Mouse (Mus musculus): ENCODE results near the gene Dlgap1.

Dlgap1 gene

GRCm38 (mm10) chr17:70347403-70347802 is 378.5 kb downstream of the Dlgap1 start:
- DNase-seq = no peak

DNA sequence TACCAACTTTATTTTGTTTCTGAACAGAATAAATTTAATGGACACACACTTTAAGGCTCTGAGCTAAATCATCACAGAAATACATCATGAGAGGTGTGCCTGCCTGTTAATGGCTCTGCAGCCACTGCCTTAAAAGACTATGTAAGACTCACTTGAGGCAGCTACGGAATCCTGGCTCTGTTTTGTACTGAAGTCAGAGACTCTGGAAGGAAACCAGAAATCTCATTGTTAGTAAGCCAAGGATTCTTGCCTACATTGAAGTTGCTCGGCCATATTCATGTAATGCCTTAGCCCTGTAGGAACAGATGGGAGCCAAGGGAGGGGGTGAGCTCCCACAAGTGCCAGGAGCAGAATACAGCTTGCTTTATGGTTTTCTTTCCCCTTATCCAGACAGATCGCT is 394.7 kb downstream of the Dlgap1 start:
- DNase-seq = no peak

DNA sequence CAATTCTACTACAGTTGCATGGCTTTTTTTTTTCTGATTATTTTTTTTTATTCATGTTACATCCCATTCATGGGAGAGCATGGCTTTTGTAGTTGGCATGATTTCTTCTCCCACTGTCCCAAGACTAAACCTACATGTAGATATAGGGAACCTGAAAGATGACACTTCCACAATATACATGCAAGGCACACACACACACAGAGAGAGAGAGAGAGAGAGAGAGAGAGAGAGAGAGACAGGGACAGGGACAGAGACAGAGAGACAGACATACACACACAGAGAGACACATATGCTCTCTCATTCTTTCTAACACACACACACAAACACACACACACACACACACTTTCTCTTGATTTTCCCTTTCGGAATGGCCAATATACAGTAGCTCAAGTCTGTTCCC is 395.1 kb downstream of the Dlgap1 start:
- DNase-seq = no peak

DNA sequence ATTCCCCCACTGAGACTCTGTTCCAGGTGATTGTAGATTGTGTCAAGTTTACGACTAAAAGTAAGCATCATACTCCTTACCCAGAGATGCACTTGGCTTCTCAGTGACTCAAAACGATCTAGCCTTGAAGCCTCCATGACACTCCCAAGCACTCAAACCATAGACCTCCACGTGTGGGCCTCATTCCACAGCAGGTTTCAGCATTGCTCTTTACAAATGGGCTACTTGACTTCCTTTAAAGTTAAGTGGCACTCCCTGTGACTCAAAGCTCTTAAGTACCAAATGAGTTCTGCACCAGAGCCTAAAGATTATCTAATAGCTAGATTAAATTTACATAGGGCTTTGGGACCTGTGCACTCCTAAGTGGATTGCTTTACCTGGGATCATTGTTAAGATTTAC is 400.3 kb downstream of the Dlgap1 start:
- peak in 1 of 2 experiments; percentile 4 for DNase-seq

DNA sequence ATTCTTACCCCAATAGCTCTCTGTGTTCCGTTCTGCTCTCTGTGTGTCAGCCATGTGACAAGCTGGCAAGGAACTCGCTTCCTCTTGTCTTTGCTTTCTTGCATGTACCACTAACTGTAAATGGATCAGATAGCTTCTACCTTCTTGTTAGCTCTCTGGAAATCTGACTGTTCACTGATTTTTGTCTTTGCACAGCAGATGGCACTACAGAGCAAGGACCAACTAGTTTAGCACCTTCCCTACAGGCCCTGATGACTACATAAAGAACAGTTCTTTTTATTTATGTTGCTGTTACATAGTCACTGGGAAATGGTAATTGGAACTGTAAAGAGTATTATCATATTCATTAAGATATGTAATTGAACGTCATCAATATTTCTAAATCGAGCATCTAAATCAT is 408.1 kb downstream of the Dlgap1 start:
- peak in 1 of 2 experiments; percentile 11 for DNase-seq

DNA sequence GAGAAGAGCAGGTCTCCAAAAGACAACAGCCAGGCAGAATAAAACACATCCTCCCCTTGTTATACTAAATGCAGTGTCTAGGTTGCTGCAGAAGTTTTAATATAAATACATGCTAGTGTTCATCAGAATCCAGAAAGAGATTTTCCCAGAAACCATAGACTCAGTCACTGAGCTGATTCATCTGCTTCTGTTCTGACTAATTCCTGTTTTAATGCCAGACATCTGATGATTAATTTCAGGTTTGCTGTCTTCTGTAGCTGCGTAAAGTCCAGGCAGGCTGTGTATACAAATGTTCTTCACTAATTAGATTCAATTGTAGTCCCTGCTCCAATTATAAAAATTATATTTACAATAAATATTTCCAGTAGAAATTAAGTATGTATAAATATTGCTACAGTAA is 419.6 kb downstream of the Dlgap1 start:
- DNase-seq = no peak

DNA sequence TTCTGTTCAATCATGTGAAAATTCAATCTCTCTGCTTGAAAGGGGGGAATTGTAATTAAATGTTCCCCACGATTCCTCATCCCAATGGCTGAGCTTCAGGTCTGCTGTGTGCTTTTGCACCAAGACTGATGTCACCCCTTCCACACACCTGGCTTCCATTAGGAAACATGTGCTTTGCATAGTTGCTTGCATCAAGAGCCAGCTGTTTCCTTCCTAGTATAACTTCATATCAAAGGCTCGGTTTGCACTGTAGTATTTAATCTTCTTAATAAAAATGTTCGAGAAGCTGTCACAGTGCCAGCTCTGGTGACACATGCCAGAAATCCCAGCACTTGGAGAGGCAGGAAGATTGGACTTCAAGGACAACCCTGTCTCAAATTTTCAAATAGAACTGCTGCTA is 428.3 kb downstream of the Dlgap1 start:
- peak; percentile 37 to 50 for DNase-seq

GRCm38 (mm10) chr17:70397708-70398107 is 428.8 kb downstream of the Dlgap1 start:
- no peak for DNase-seq

- no peak for DNase-seq
Observed at GRCm38 (mm10) chr17:70401909-70402308, 433.0 kb downstream of the Dlgap1 start.

DNA sequence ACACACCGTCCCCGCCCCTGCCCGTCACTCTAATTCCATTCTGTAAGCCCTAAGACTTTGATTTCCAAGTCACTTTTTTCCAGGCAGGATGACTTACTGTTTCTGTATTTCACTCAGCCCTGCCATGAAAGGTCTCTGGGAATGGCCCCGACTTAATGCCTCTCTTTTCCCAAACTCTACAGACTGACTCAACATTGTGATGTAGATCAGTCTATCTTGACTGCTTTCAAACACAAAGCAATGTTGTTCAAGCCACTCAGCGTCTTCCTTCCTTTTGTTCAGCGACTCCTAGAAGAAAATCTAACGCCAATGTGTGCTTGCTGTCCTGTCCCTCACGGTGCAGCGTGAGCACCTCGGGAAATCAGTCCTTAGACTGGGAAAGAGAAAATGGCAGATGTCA is 434.9 kb downstream of the Dlgap1 start:
- no peak for DNase-seq

DNA sequence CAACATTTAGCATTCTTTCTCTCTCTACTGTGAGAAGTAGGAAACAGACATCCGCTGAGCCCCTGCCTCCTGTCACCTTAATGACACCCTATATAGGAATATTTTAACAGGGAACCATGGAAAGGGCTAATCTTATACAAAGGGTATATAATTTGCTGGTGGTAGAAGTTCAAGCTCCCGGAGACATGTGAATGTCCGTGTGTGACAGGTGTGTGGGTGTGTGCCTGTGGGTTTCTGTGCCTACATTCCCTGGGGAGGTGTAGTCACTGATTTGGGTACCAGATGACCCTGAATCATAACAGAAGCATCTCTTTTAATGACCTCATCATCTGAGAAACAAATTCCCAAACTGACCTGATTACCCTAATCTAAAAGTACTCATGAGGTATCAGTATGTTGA is 445.3 kb downstream of the Dlgap1 start:
- no peak for DNase-seq

DNA sequence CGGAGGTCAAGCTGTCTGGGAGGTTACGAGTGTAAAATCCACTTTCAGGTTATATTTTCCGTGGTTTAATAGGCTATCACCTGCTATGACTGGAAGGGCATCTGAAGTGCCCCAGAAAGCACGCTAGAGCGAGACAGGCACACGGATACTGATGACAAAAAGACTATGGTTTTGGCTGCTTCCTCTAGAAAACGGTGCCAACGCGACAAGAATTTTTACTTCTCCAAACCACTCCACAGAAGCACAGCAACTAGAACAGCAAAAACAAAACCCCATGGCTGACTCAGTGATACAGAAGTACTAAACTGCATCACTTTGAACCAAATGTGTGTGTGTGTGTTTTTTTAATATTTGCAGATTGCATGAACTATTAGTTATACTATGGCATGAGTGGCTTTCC is 459.0 kb downstream of the Dlgap1 start:
- no peak for DNase-seq

DNA sequence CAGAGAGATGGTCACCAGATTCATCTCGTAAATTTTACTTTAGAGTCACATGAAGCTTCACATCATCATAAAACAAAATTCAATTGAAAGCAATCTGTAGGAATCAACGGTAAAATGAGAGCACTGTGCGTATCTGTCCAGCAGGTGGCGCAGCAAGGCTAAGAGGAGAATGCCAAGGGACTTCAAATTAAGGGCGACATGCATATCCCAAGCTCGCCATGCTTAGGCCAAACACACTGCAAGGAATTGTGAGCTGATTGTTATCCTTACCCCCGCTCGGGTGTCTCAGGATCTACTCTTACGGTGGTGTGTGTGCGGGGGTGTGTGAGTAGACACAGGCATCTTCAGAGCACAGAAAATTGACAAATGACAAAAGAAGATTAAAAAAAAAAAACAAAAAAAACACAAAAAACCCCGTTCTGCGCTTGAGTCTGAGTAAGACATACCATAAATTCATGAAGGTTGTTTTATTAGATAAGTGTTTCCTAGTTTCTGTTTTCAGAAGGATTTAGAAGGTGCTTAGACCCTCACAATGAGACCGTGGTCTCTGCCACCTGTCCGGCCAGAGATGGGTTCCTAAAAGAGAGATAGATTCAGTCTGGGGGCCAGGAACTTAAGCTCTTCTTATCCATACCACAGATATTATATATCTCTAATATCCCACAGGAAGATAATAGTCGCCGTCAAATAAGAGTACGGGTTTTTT is 461.0 kb downstream of the Dlgap1 start:
- DNase-seq = peak; percentile 34 to 58

DNA sequence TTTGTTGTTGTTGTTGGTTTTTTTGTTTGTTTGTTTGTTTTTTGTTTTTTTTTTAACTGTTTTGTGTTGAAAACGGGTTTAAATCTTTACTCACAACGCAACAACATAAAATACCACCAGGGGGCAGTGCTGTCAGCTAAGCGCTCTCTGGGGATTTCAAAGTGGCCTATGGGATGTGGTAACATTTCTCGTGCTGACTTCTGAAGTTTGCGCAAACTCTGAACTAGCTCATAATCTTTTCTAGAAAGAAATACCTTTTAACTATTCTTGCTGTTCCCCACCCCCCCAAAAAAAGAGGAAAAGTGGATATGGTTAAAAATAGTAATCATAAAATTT is 461.5 kb downstream of the Dlgap1 start:
- DNase-seq = peak in 1 of 2 experiments; percentile 35

GRCm38 (mm10) chr17:70432834-70433233 is 464.0 kb downstream of the Dlgap1 start:
- DNase-seq = no peak

- no peak for DNase-seq
Observed at GRCm38 (mm10) chr17:70434549-70434948, 465.7 kb downstream of the Dlgap1 start.

- DNase-seq = no peak
Observed at GRCm38 (mm10) chr17:70435612-70436011, 466.7 kb downstream of the Dlgap1 start.

DNA sequence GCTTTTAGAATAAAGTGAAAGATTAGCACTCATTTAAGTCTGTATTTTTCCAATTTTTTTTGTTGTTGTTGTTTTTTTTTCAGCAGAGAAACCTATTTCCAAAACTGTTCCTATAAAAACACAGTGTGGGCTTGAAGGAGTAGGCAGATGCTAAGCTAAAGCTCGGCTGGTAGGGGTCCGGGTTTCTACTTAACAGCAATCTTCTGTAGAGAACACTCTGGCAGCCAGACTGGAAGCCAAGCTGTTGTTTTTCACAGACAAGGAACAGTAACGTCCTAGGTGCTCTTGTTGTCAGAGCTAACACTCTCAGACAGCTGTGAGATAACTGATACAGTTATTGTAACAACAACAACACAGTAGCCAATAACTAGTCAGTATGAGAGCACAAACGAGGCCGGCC is 468.4 kb downstream of the Dlgap1 start:
- no peak for DNase-seq

DNA sequence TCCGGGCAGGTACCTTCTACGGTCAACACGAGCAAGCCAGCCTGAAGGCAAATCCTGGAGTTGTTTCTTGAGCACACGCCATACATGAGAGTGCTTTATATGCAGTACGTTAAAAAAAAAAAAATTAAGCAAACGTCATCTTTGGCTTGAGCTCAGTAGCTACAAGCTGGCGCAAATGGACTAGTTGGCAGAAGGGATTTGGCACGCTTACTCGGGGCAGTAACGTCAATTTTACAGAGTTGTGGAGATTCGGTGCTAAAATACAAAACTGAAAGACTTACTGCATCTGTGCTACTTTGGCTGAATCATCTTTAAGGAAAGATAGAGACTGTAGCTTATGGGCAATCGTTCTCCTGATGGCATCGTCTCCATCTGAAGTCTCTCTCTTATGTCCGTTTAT is 474.1 kb downstream of the Dlgap1 start:
- DNase-seq = no peak

GRCm38 (mm10) chr17:70446451-70446850 is 477.6 kb downstream of the Dlgap1 start:
- DNase-seq = no peak

DNA sequence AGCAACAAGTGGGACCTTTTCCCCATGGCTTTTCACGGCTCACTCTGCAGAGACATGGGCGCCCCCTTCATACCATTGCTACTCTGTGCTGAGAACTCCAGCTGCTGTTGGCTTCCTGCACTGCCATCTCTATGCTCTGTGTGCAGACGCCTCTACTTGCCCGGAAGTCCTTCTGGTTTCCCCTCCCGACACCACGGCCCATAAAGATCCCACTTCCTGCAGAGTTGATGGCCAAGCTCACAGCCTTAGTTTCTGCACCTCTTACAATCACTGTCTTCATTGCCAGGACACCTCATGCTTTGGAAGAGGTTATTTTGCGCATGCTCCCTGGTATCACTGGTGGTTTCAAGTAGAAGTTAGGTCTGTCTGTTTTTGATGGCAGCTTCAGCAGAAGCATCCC is 486.2 kb downstream of the Dlgap1 start:
- DNase-seq = no peak

- DNase-seq = no peak
Observed at GRCm38 (mm10) chr17:70457103-70457502, 488.2 kb downstream of the Dlgap1 start.

- DNase-seq = no peak
Observed at GRCm38 (mm10) chr17:70462231-70462630, 493.4 kb downstream of the Dlgap1 start.

DNA sequence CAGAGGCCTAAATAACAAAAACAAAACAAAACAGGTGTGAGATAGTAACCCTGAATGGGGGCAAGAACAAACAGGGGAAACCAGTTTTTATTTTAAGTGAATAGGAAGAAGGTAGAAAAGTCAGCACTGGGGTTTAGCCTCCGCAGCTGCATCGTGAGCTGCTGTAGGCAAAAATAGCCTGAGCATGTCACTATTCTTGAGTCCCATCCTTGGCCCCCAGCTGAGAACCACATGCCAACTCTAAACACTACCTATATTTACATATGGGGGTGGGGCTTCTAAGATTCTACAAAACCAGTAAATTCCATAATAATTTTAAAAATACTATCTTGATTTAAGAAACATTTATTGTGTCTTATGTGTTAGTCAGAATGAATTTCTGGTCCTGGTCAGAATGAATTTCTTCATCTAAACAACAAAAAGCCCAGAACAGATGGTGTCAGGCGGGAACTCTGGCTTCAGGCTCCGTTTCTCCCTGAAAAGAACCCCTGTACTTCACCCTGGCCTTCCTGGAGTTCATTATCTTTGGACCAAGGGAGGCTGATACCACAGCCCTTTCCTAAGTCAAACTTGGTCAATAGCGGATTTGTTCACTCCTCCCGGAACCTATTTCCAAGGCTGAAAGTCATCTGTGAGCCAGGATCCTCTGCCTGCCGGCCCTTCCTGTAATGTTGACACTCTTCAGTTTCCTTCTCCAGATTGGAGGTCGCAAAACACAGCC is 494.1 kb downstream of the Dlgap1 start:
- DNase-seq = no peak

GRCm38 (mm10) chr17:70466413-70466812 is 497.5 kb downstream of the Dlgap1 start:
- DNase-seq = no peak
